Comparison of ENCODE assay signal across 7 mouse cellular contexts in genomic region chr1:42490856-42491643, GRCm38 (mm10).
DNase-seq lines count a peak whose midpoint lies in the region; ATAC-seq lines count a peak whose summit lies in the region.

No protein-coding gene starts in this region.

- peak overlapping the region; percentile 33 for H3K4me3 ChIP-seq in embryonic facial prominence, embryonic 15.5 days (replicated peaks)
- peak overlapping the region; percentile 18 for H3K4me3 ChIP-seq in kidney, embryonic 14.5 days (ENCODE audit: low read length)
- H3K4me3 ChIP-seq in midbrain, embryonic 14.5 days (replicated peaks; ENCODE audit: low read depth, low read length): peak overlapping the region; percentile 31

- H3K27ac ChIP-seq in embryonic facial prominence, embryonic 15.5 days (replicated peaks): no peak overlapping the region
- H3K27ac ChIP-seq in kidney, embryonic 14.5 days (ENCODE audit: low read depth, low read length): peak overlapping the region; percentile 48; the same call in 1 of the 2 replicates
- peak overlapping the region; percentile 43; the same call in 1 of the 2 replicates for H3K27ac ChIP-seq in midbrain, embryonic 14.5 days (replicated peaks; ENCODE audit: low read depth, low read length)

- peak overlapping the region; percentile 60 for H3K4me2 ChIP-seq in embryonic facial prominence, embryonic 15.5 days (replicated peaks)
- H3K4me2 ChIP-seq in kidney, embryonic 14.5 days (replicated peaks; ENCODE audit: low read depth, low read length): peak overlapping the region; percentile 36
- H3K4me2 ChIP-seq in midbrain, embryonic 14.5 days (ENCODE audit: low read length): peak overlapping the region; percentile 63

- H3K9ac ChIP-seq in embryonic facial prominence, embryonic 15.5 days: no peak overlapping the region
- peak overlapping the region; percentile 31; the same call in 1 of the 2 replicates for H3K9ac ChIP-seq in kidney, embryonic 14.5 days (ENCODE audit: low read depth, low read length)
- H3K9ac ChIP-seq in midbrain, embryonic 14.5 days (replicated peaks; ENCODE audit: low read length): peak overlapping the region; percentile 55; the same call in 1 of the 2 replicates

- H3K4me1 ChIP-seq in embryonic facial prominence, embryonic 15.5 days: peaks cover 11% of the 10 kb centered on the region
- H3K4me1 ChIP-seq in kidney, embryonic 14.5 days (ENCODE audit: control insufficient read depth, insufficient read depth, low read length): peaks cover 7% of the 10 kb centered on the region; the same call in 1 of the 2 replicates
- H3K4me1 ChIP-seq in midbrain, embryonic 14.5 days (ENCODE audit: control insufficient read depth, insufficient read depth, low read length): peaks cover 16% of the 10 kb centered on the region

- no peak for ATAC-seq in embryonic facial prominence, embryonic 15.5 days (ENCODE audit: insufficient number of reproducible peaks, low FRiP score, low TSS enrichment, low read depth)
- peak; percentile 58; the same call in 1 of the 2 replicates for ATAC-seq in kidney, embryonic 14.5 days (ENCODE audit: low FRiP score, low TSS enrichment)
- peak; percentile 80 for ATAC-seq in midbrain, embryonic 14.5 days (ENCODE audit: low FRiP score, low TSS enrichment)
- ATAC-seq in monocyte, adult 5-6 weeks (replicated peaks; ENCODE audit: insufficient number of reproducible peaks, low FRiP score, low TSS enrichment, poor library complexity, severe bottlenecking): no peak
- ATAC-seq in megakaryocyte-erythroid progenitor cell, adult 5-6 weeks (replicated peaks; ENCODE audit: low FRiP score, low TSS enrichment, poor library complexity, severe bottlenecking): no peak

- H3K27me3 ChIP-seq in embryonic facial prominence, embryonic 15.5 days: peaks cover 15% of the 10 kb centered on the region
- no peaks in the 10 kb centered on the region for H3K27me3 ChIP-seq in kidney, embryonic 14.5 days (ENCODE audit: control insufficient read depth, insufficient read depth, low read length)
- no peaks in the 10 kb centered on the region for H3K27me3 ChIP-seq in midbrain, embryonic 14.5 days (ENCODE audit: control insufficient read depth, insufficient read depth, low read length)

- H3K36me3 ChIP-seq in embryonic facial prominence, embryonic 15.5 days: no peaks in the 10 kb centered on the region
- H3K36me3 ChIP-seq in kidney, embryonic 14.5 days (ENCODE audit: control insufficient read depth, insufficient read depth, low read length): no peaks in the 10 kb centered on the region
- no peaks in the 10 kb centered on the region for H3K36me3 ChIP-seq in midbrain, embryonic 14.5 days (ENCODE audit: control insufficient read depth, insufficient read depth, low read length)

- WGBS in embryonic facial prominence, embryonic 15.5 days: 25% methylated on average over 11 of the region's 11 CpGs
- WGBS in kidney, embryonic 14.5 days: 19% methylated on average over 11 of the region's 11 CpGs
- 5% methylated on average over 11 of the region's 11 CpGs for WGBS in midbrain, embryonic 14.5 days

- no peaks in the 10 kb centered on the region for H3K9me3 ChIP-seq in embryonic facial prominence, embryonic 15.5 days (replicated peaks)
- H3K9me3 ChIP-seq in kidney, embryonic 14.5 days (ENCODE audit: control insufficient read depth, low read length): no peaks in the 10 kb centered on the region
- H3K9me3 ChIP-seq in midbrain, embryonic 14.5 days (ENCODE audit: control insufficient read depth, low read length): no peaks in the 10 kb centered on the region

- peak; percentile 71 for DNase-seq in embryo, embryonic 10 days (ENCODE audit: low spot score)
- DNase-seq in midbrain, embryonic 14.5 days: peak; percentile 67
- no peak for DNase-seq in urinary bladder, postnatal 14 days (ENCODE audit: low spot score)

Comparison
In these comparisons a context has a peak if more than half of its experiments do, and no peak if none do; other contexts are left out.
1. ATAC-seq: peak in kidney, embryonic 14.5 days (single experiment) and midbrain, embryonic 14.5 days (single experiment); none in embryonic facial prominence, embryonic 15.5 days (single experiment), monocyte, adult 5-6 weeks (single experiment) and megakaryocyte-erythroid progenitor cell, adult 5-6 weeks (single experiment).
2. Peak in every context shown above with its lines, with median percentiles within 50 percentile points of each other: H3K4me2 ChIP-seq and H3K4me3 ChIP-seq.